Mouse (Mus musculus) heart, embryonic 15.5 days (tissue): ENCODE measurements at regions not wholly inside any gene's neighbourhood (a gene's known extent, or its start where the extent isn't known, plus 50 kb on each side); places are given as distances from the start of the nearest gene placed in this dataset.

Source experiments
- ATAC-seq: fragments of 200-750 bp; cut with Nextera tagmentation; replicated peaks from 2 replicates; pipeline ENCODE4 v1.8.0; 2017; ENCODE audit warnings: low read depth, moderate TSS enrichment; ENCODE audit not compliant: insufficient number of reproducible peaks, insufficient read depth, low FRiP score
- H3K27ac ChIP-seq: fragments of 300-500 bp; sonication (generic); 2 replicates; pipeline ENCODE4 v1.5.1; 2015; ENCODE audit warnings: mild to moderate bottlenecking, inconsistent platforms
- H3K27me3 ChIP-seq: fragments of 300-500 bp; sonication (generic); 2 replicates; pipeline ENCODE4 v1.6.1; 2015; ENCODE audit warnings: inconsistent platforms
- H3K36me3 ChIP-seq: fragments of 300-500 bp; sonication (generic); 2 replicates; pipeline ENCODE4 v1.6.1; 2015; ENCODE audit warnings: mild to moderate bottlenecking, inconsistent platforms
- H3K4me1 ChIP-seq: fragments of 300-500 bp; sonication (generic); replicated peaks from 2 replicates; pipeline ENCODE4 v1.6.1; 2015; ENCODE audit warnings: inconsistent platforms
- H3K4me2 ChIP-seq: fragments of 300-500 bp; sonication (generic); 2 replicates; pipeline ENCODE4 v1.6.1; 2015; ENCODE audit warnings: inconsistent platforms, mild to moderate bottlenecking, moderate library complexity
- H3K4me3 ChIP-seq: fragments of 300-500 bp; sonication (generic); 2 replicates; pipeline ENCODE4 v1.5.1; 2015; ENCODE audit warnings: mild to moderate bottlenecking, inconsistent platforms
- H3K9ac ChIP-seq: fragments of 300-500 bp; sonication (generic); 2 replicates; pipeline ENCODE4 v1.6.1; 2015; ENCODE audit warnings: mild to moderate bottlenecking, inconsistent platforms
- H3K9me3 ChIP-seq: fragments of 300-500 bp; sonication (generic); replicated peaks from 2 replicates; pipeline ENCODE4 v1.6.1; 2016; ENCODE audit warnings: inconsistent platforms
- WGBS: fragments of 180-500 bp; shearing (Covaris S2); methylation state at CpG from one replicate; pipeline ENCODE4 v1.1.7; 2015; ENCODE audit warnings: mixed read lengths; 5-methylcytosine and 5-hydroxymethylcytosine counted together

- H3K4me2 ChIP-seq: no peak overlapping the region
- no peak overlapping the region for H3K4me3 ChIP-seq
- WGBS: 82% methylated on average over 8 of the region's 8 CpGs
- H3K4me1 ChIP-seq: 0 out of 2 replicates have a peak, but pooled peaks cover 3% of the 10 kb centered on the region
- H3K27ac ChIP-seq: no peak overlapping the region
- H3K27me3 ChIP-seq: no peaks in the 10 kb centered on the region
- H3K9ac ChIP-seq: no peak overlapping the region
- H3K36me3 ChIP-seq: no peaks in the 10 kb centered on the region
- H3K9me3 ChIP-seq: no peaks in the 10 kb centered on the region
- ATAC-seq: no peak
Measured at GRCm38 (mm10) chr5:141054991-141055390, 54.6 kb upstream of the Card11 start.

GRCm38 (mm10) chr5:141055596-141056343 lies 55.4 kb upstream of the Card11 start:
- no peak for ATAC-seq
- Histone ChIP-seq H3K4me2 (no peak overlapping the region), H3K36me3 (no peaks in the 10 kb centered on the region), H3K27ac (no peak overlapping the region), H3K4me1 (0 out of 2 replicates have a peak, but pooled peaks cover 3% of the 10 kb centered on the region), H3K9ac (no peak overlapping the region), H3K27me3 (no peaks in the 10 kb centered on the region), H3K9me3 (no peaks in the 10 kb centered on the region), H3K4me3 (no peak overlapping the region)
- 69% methylated on average over 10 of the region's 10 CpGs for WGBS

- H3K4me2 ChIP-seq: no peak overlapping the region
- no peaks in the 10 kb centered on the region for H3K9me3 ChIP-seq
- no peak overlapping the region for H3K9ac ChIP-seq
- no peaks in the 10 kb centered on the region for H3K27me3 ChIP-seq
- 0 out of 2 replicates have a peak, but pooled peaks cover 3% of the 10 kb centered on the region for H3K4me1 ChIP-seq
- 65% methylated on average over 7 of the region's 7 CpGs for WGBS
- no peak for ATAC-seq
- no peaks in the 10 kb centered on the region for H3K36me3 ChIP-seq
- H3K4me3 ChIP-seq: no peak overlapping the region
- no peak overlapping the region for H3K27ac ChIP-seq
Measured at GRCm38 (mm10) chr5:141058141-141058540, 57.8 kb upstream of the Card11 start.

- Histone ChIP-seq H3K4me3 (no peak overlapping the region), H3K27ac (no peak overlapping the region), H3K4me2 (no peak overlapping the region), H3K9me3 (no peaks in the 10 kb centered on the region), H3K36me3 (no peaks in the 10 kb centered on the region), H3K4me1 (no peaks in the 10 kb centered on the region), H3K9ac (no peak overlapping the region), H3K27me3 (no peaks in the 10 kb centered on the region)
- WGBS: 60% methylated on average over 1 of the region's 1 CpGs
- ATAC-seq: no peak
Measured at GRCm38 (mm10) chr5:141058863-141059262, 58.5 kb upstream of the Card11 start.

- 46% methylated on average over 4 of the region's 4 CpGs for WGBS
- no peak for ATAC-seq
- H3K4me2 ChIP-seq: no peak overlapping the region
- no peak overlapping the region for H3K9ac ChIP-seq
- no peaks in the 10 kb centered on the region for H3K9me3 ChIP-seq
- H3K36me3 ChIP-seq: no peaks in the 10 kb centered on the region
- no peak overlapping the region for H3K4me3 ChIP-seq
- no peaks in the 10 kb centered on the region for H3K4me1 ChIP-seq
- H3K27me3 ChIP-seq: no peaks in the 10 kb centered on the region
- no peak overlapping the region for H3K27ac ChIP-seq
Measured at GRCm38 (mm10) chr5:141062144-141062543, 61.8 kb upstream of the Card11 start.

- H3K27ac ChIP-seq: no peak overlapping the region
- H3K4me3 ChIP-seq: no peak overlapping the region
- no peaks in the 10 kb centered on the region for H3K36me3 ChIP-seq
- H3K4me2 ChIP-seq: no peak overlapping the region
- no peaks in the 10 kb centered on the region for H3K4me1 ChIP-seq
- no peak overlapping the region for H3K9ac ChIP-seq
- no peaks in the 10 kb centered on the region for H3K9me3 ChIP-seq
- WGBS: 71% methylated on average over 7 of the region's 7 CpGs
- ATAC-seq: no peak
- no peaks in the 10 kb centered on the region for H3K27me3 ChIP-seq
Measured at GRCm38 (mm10) chr5:141067561-141067960, 67.2 kb upstream of the Card11 start.

GRCm38 (mm10) chr5:141074457-141074856 lies 74.1 kb upstream of the Card11 start:
- H3K27ac ChIP-seq: no peak overlapping the region
- no peak for ATAC-seq
- 79% methylated on average over 3 of the region's 3 CpGs for WGBS

GRCm38 (mm10) chr5:141076158-141076557 lies 75.8 kb upstream of the Card11 start:
- Histone ChIP-seq H3K36me3 (no peaks in the 10 kb centered on the region), H3K9ac (no peak overlapping the region), H3K4me3 (no peak overlapping the region), H3K4me2 (no peak overlapping the region), H3K27me3 (no peaks in the 10 kb centered on the region), H3K9me3 (no peaks in the 10 kb centered on the region), H3K27ac (no peak overlapping the region), H3K4me1 (peaks cover 8% of the 10 kb centered on the region)
- no peak for ATAC-seq
- 61% methylated on average over 7 of the region's 7 CpGs for WGBS

More at GRCm38 (mm10) chr5:141074457-141074856, 74.1 kb upstream of the Card11 start:
- H3K4me1 ChIP-seq: peaks cover 5% of the 10 kb centered on the region
- H3K27me3 ChIP-seq: no peaks in the 10 kb centered on the region
- no peak overlapping the region for H3K4me2 ChIP-seq
- H3K4me3 ChIP-seq: no peak overlapping the region
- H3K9ac ChIP-seq: no peak overlapping the region
- H3K9me3 ChIP-seq: no peaks in the 10 kb centered on the region
- H3K36me3 ChIP-seq: no peaks in the 10 kb centered on the region

GRCm38 (mm10) chr5:141076942-141077341 lies 76.6 kb upstream of the Card11 start:
- H3K4me3 ChIP-seq: no peak overlapping the region
- no peaks in the 10 kb centered on the region for H3K36me3 ChIP-seq
- WGBS: 92% methylated on average over 2 of the region's 2 CpGs
- H3K4me1 ChIP-seq: peaks cover 8% of the 10 kb centered on the region
- no peak for ATAC-seq
- no peaks in the 10 kb centered on the region for H3K9me3 ChIP-seq
- H3K9ac ChIP-seq: no peak overlapping the region
- no peak overlapping the region for H3K4me2 ChIP-seq
- H3K27ac ChIP-seq: no peak overlapping the region
- H3K27me3 ChIP-seq: no peaks in the 10 kb centered on the region

- Histone ChIP-seq H3K9ac (no peak overlapping the region), H3K36me3 (no peaks in the 10 kb centered on the region), H3K27me3 (no peaks in the 10 kb centered on the region), H3K4me3 (no peak overlapping the region), H3K27ac (no peak overlapping the region), H3K4me1 (peaks cover 8% of the 10 kb centered on the region), H3K4me2 (no peak overlapping the region), H3K9me3 (no peaks in the 10 kb centered on the region)
- WGBS: 79% methylated on average over 5 of the region's 5 CpGs
- no peak for ATAC-seq
Measured at GRCm38 (mm10) chr5:141080896-141081295, 80.5 kb upstream of the Card11 start.

GRCm38 (mm10) chr5:141084056-141084730 lies 83.8 kb upstream of the Card11 start:
- Histone ChIP-seq H3K4me2 (no peak overlapping the region), H3K4me3 (no peak overlapping the region), H3K9me3 (no peaks in the 10 kb centered on the region), H3K27me3 (no peaks in the 10 kb centered on the region), H3K27ac (no peak overlapping the region), H3K9ac (no peak overlapping the region), H3K4me1 (peaks cover 6% of the 10 kb centered on the region), H3K36me3 (no peaks in the 10 kb centered on the region)
- 81% methylated on average over 14 of the region's 14 CpGs for WGBS
- ATAC-seq: no peak
